Mouse (Mus musculus): Measurements from ENCODE around the gene Parp11. TPM values are rescaled to one million over a fixed set of nuclear protein-coding genes. Genes with fewer than 3 reads are reported as not detected.
"Not testable (repeated sequence)": the region's sequence is repeated elsewhere in the genome, so short reads cannot be mapped to it uniquely, and the experiment has no call there.

The Parp11 gene
- total RNA-seq, 2 experiments from 2014 or later = 35.5 to 38.8 TPM

- no peak for DNase-seq (ENCODE audit: extremely low spot score in 1 of 2, low spot score in 1 of 2)
Measured at GRCm38 (mm10) chr6:127494357-127494756, 47.7 kb downstream of the Parp11 start.

- no peak for DNase-seq (ENCODE audit: extremely low spot score in 1 of 2, low spot score in 1 of 2)
Measured at GRCm38 (mm10) chr6:127495251-127495650, 48.6 kb downstream of the Parp11 start.

- DNase-seq (ENCODE audit: extremely low spot score in 1 of 2, low spot score in 1 of 2) = no peak
Measured at GRCm38 (mm10) chr6:127495876-127496275, 49.2 kb downstream of the Parp11 start.

GRCm38 (mm10) chr6:127496841-127497656, 50.4 kb downstream of the Parp11 start:
- DNase-seq (ENCODE audit: extremely low spot score in 1 of 2, low spot score in 1 of 2) = no peak

- no peak for DNase-seq (ENCODE audit: extremely low spot score in 1 of 2, low spot score in 1 of 2)
Measured at GRCm38 (mm10) chr6:127500119-127500518, 53.5 kb downstream of the Parp11 start.

- DNase-seq (ENCODE audit: extremely low spot score in 1 of 2, low spot score in 1 of 2) = no peak
Measured at GRCm38 (mm10) chr6:127500806-127501205, 54.2 kb downstream of the Parp11 start.

GRCm38 (mm10) chr6:127502530-127502929, 55.9 kb downstream of the Parp11 start:
- DNase-seq (ENCODE audit: extremely low spot score in 1 of 2, low spot score in 1 of 2) = peak in 1 of 2 experiments; percentile 57

- not testable (repeated sequence) for DNase-seq (ENCODE audit: extremely low spot score in 1 of 2, low spot score in 1 of 2)
Measured at GRCm38 (mm10) chr6:127513776-127514175, 67.1 kb downstream of the Parp11 start.

- no peak for DNase-seq (ENCODE audit: extremely low spot score in 1 of 2, low spot score in 1 of 2)
Measured at GRCm38 (mm10) chr6:127521176-127521575, 74.5 kb downstream of the Parp11 start.

- DNase-seq (ENCODE audit: extremely low spot score in 1 of 2, low spot score in 1 of 2) = no peak
Measured at GRCm38 (mm10) chr6:127522326-127522725, 75.7 kb downstream of the Parp11 start.

- DNase-seq (ENCODE audit: extremely low spot score in 1 of 2, low spot score in 1 of 2) = peak in 1 of 2 experiments; percentile 65
Measured at GRCm38 (mm10) chr6:127524442-127524841, 77.8 kb downstream of the Parp11 start.

GRCm38 (mm10) chr6:127528625-127529024, 82.0 kb downstream of the Parp11 start:
- DNase-seq (ENCODE audit: extremely low spot score in 1 of 2, low spot score in 1 of 2) = no peak

- peak in 1 of 2 experiments; percentile 38 for DNase-seq (ENCODE audit: extremely low spot score in 1 of 2, low spot score in 1 of 2)
Measured at GRCm38 (mm10) chr6:127529451-127529850, 82.8 kb downstream of the Parp11 start.

- no peak for DNase-seq (ENCODE audit: extremely low spot score in 1 of 2, low spot score in 1 of 2)
Measured at GRCm38 (mm10) chr6:127530206-127530605, 83.6 kb downstream of the Parp11 start.

- no peak for DNase-seq (ENCODE audit: extremely low spot score in 1 of 2, low spot score in 1 of 2)
Measured at GRCm38 (mm10) chr6:127531412-127532205, 85.0 kb downstream of the Parp11 start.

- no peak for DNase-seq (ENCODE audit: extremely low spot score in 1 of 2, low spot score in 1 of 2)
Measured at GRCm38 (mm10) chr6:127532304-127532703, 85.7 kb downstream of the Parp11 start.

- no peak for DNase-seq (ENCODE audit: extremely low spot score in 1 of 2, low spot score in 1 of 2)
Measured at GRCm38 (mm10) chr6:127533766-127534165, 87.1 kb downstream of the Parp11 start.

GRCm38 (mm10) chr6:127537035-127537434, 90.4 kb downstream of the Parp11 start:
- DNase-seq (ENCODE audit: extremely low spot score in 1 of 2, low spot score in 1 of 2) = no peak

- no peak for DNase-seq (ENCODE audit: extremely low spot score in 1 of 2, low spot score in 1 of 2)
Measured at GRCm38 (mm10) chr6:127538118-127538517, 91.5 kb downstream of the Parp11 start.

GRCm38 (mm10) chr6:127539226-127539625, 92.6 kb downstream of the Parp11 start:
- DNase-seq (ENCODE audit: extremely low spot score in 1 of 2, low spot score in 1 of 2) = no peak

- DNase-seq (ENCODE audit: extremely low spot score in 1 of 2, low spot score in 1 of 2) = no peak
Measured at GRCm38 (mm10) chr6:127539659-127540058, 93.0 kb downstream of the Parp11 start.
